Mouse (Mus musculus): ENCODE measurements around the gene Apoa4.

Apoa4 gene

GRCm38 (mm10) chr9:46240526-46241153 is at the start of gene Apoa4:
Apoa4 (plus strand) TSS chr9:46240696.
- no peak for DNase-seq (ENCODE audit: low spot score)

- DNase-seq (ENCODE audit: low spot score) = no peak
Observed at GRCm38 (mm10) chr9:46191234-46191633, 49.3 kb upstream of the Apoa4 start.

GRCm38 (mm10) chr9:46191644-46192043 is 48.9 kb upstream of the Apoa4 start:
- peak; percentile 75 for DNase-seq (ENCODE audit: low spot score)

GRCm38 (mm10) chr9:46192642-46193041 is 47.9 kb upstream of the Apoa4 start:
- no peak for DNase-seq (ENCODE audit: low spot score)

GRCm38 (mm10) chr9:46194809-46195208 is 45.7 kb upstream of the Apoa4 start:
- no peak for DNase-seq (ENCODE audit: low spot score)

- peak; percentile 77 for DNase-seq (ENCODE audit: low spot score)
Observed at GRCm38 (mm10) chr9:46196699-46197169, 43.8 kb upstream of the Apoa4 start.

- no peak for DNase-seq (ENCODE audit: low spot score)
Observed at GRCm38 (mm10) chr9:46198461-46198860, 42.0 kb upstream of the Apoa4 start.

GRCm38 (mm10) chr9:46198936-46199335 is 41.6 kb upstream of the Apoa4 start:
- no peak for DNase-seq (ENCODE audit: low spot score)

- DNase-seq (ENCODE audit: low spot score) = no peak
Observed at GRCm38 (mm10) chr9:46199609-46200008, 40.9 kb upstream of the Apoa4 start.

GRCm38 (mm10) chr9:46206834-46207500 is 33.5 kb upstream of the Apoa4 start:
- DNase-seq (ENCODE audit: low spot score) = peak; percentile 65

- DNase-seq (ENCODE audit: low spot score) = no peak
Observed at GRCm38 (mm10) chr9:46207501-46207869, 33.0 kb upstream of the Apoa4 start.

- DNase-seq (ENCODE audit: low spot score) = no peak
Observed at GRCm38 (mm10) chr9:46208401-46208974, 32.0 kb upstream of the Apoa4 start.

GRCm38 (mm10) chr9:46210473-46210872 is 30.0 kb upstream of the Apoa4 start:
- DNase-seq (ENCODE audit: low spot score) = no peak

GRCm38 (mm10) chr9:46214276-46214675 is 26.2 kb upstream of the Apoa4 start:
- no peak for DNase-seq (ENCODE audit: low spot score)

- DNase-seq (ENCODE audit: low spot score) = peak; percentile 62
Observed at GRCm38 (mm10) chr9:46214946-46215337, 25.6 kb upstream of the Apoa4 start.

- peak; percentile 81 for DNase-seq (ENCODE audit: low spot score)
Observed at GRCm38 (mm10) chr9:46215338-46216322, 24.9 kb upstream of the Apoa4 start.

- peak; percentile 70 for DNase-seq (ENCODE audit: low spot score)
Observed at GRCm38 (mm10) chr9:46216744-46217470, 23.6 kb upstream of the Apoa4 start.

- no peak for DNase-seq (ENCODE audit: low spot score)
Observed at GRCm38 (mm10) chr9:46218176-46218575, 22.3 kb upstream of the Apoa4 start.

- no peak for DNase-seq (ENCODE audit: low spot score)
Observed at GRCm38 (mm10) chr9:46223090-46223489, 17.4 kb upstream of the Apoa4 start.

GRCm38 (mm10) chr9:46224101-46224500 is 16.4 kb upstream of the Apoa4 start:
- no peak for DNase-seq (ENCODE audit: low spot score)

GRCm38 (mm10) chr9:46224945-46225660 is 15.4 kb upstream of the Apoa4 start:
- no peak for DNase-seq (ENCODE audit: low spot score)

Data from adipocyte (in vitro differentiated cells).